Mouse (Mus musculus) retina, postnatal 7 days (tissue): ENCODE measurements around the gene Rin2.

Experiments
- DNase-seq: peaks from one replicate; pipeline ENCODE4 v3.0.0-alpha.2; 2012; ENCODE audit warnings: low read depth, low spot score

The Rin2 gene

DNA sequence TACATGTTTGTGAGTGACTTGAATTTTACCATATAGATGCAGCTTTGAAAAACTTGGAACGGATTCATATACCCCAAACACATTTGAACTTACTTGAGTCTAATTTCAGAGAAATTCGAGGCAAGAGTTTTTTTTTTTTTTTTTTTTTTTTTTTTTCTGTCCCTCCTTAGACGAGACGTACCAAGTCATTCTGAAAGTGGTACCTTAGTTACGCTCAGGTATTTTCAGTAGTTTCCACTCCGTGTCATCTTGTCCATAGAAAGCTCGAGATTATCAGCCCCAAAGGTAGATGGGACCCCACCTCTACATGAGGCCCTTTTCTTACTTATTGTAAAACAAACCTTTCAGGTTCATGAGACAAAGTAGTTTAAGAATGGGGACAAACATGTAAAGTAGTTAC lies 55.9 kb downstream of the Rin2 start:
- DNase-seq: no peak

DNA sequence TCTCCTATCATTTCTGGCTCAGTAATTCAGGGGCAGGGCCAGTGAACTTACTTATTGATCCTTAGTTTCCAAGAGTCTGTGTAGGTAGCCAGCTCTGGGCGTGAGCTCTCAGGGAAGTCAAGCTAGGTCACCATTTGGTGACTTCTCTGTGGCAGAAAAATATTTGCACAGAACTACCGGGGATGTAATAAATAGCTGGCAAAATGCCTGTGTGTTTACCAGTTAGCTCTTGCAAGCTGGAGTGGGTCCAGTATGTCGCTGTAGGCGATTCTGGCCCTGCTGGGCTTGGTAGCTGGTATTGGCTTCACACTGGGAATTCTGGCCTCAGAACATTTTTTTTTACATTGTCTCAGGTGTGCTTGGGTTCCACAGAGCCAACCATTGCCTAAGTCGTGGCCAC lies 60.1 kb downstream of the Rin2 start:
- no peak for DNase-seq

DNA sequence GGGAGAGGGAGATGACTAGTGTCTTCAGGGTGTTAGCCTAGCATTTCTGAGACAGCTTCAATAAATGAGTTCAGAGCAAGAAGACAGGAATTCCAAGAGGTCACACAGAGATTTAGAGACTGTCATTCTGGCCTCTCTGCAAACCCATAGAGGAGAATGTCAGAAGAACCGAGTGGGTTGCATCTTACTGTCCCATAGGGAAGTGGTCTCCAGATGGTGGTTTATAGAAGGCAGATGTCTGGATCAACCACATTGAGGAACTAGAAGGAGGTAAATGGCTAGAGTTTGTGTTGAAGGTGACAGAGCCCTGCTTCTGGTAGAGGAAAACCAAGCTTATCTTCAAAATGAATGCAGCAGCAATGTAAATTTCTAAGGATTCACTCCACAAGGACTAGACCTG lies 61.5 kb downstream of the Rin2 start:
- no peak for DNase-seq

DNA sequence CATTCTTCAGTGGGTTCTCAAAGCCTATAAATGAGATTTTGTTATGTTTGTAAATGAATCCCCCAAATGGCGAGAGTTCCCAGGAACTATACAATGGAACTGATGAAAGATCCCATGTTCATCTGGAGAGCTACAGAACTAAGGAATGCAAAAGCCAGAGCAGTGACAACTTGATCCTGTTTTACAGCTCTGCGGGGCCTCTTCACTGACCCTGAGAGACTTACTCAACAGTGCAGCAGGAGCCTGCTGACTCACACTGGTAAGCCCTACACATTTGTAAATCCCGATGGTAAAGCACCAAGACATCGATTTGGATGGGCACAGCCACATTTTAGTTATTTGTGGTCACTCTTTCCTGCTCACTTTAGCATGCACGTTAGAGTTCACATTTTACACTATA lies 62.2 kb downstream of the Rin2 start:
- DNase-seq: no peak

DNA sequence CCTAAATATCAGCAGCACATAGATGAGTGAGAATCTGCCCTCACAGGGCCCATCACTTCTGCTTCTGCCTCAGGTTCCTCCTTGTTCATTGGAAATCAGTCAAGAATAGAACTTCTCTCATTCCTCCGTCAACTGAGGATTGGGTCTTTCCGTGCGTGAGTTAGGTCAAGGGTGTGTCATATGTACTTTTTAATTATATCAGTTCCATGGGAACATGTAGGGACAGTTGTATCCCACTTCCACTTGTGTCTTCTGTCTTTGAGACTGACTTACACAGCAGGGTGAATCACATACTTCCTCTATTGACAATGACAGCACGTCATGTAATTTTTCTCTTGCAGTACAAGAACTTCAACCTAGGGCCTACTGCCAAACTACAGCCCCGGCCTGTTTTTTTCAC lies 65.7 kb downstream of the Rin2 start:
- DNase-seq: no peak

DNA sequence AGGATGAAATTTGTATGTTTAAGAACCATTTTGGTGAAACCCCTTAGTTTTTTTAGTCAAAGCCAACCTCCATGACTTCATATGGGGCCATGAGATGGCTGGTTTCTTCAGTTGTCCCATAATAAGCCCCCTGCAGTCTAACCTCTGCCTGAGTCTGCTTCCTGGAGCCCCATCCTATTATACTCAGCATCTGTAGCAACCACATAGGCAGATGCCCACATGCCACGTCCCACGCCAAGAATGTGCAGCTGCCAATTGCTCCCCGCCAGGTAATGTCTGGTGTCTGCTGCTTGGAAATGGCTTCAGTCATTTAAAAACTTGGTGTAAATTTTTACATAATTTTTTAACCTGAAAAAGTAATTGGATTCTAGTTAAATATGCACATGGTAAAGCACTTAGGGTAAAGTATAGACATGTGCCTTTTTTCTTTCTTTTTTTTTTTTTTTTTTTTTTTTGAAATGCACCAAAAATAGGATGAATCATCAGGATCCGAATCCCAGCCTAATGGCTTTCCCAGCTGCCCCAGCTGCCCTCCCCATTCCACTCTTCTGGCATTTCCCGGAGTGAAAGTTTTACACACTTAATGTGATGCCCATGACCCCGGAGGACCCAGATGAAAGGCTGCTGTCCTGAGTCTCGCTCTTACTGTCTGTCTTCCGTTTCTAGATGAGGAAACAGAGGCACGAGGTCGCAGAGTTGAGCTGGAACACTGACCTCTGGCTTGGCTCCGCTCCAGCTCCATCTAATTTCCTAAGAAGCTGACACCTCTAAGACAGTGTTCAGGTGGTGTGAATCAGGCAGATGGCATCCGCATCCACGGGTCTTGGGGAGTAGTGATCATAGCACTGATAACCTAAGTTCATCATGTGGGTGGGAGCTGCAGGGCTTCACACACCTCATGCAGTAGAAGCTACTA lies 68.0 kb downstream of the Rin2 start:
- DNase-seq: no peak

DNA sequence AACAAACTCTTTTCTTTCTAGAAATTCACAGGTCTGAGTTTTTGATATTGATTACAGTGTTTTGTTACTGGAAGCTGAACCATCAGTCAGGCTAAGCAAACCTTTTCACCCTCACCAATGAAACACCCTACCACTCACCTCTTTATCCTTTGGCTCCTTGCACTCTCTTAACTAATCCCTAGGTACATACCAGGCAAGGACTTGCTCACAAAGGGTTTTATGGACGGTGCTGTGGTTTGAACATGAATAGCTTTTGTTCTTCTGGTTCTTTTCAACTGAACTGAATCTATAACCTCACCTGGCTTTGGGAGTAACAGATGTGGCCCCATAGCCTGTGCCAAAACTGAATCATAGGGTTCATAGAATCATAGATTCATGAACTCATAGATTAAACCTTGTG lies 71.4 kb downstream of the Rin2 start:
- no peak for DNase-seq

DNA sequence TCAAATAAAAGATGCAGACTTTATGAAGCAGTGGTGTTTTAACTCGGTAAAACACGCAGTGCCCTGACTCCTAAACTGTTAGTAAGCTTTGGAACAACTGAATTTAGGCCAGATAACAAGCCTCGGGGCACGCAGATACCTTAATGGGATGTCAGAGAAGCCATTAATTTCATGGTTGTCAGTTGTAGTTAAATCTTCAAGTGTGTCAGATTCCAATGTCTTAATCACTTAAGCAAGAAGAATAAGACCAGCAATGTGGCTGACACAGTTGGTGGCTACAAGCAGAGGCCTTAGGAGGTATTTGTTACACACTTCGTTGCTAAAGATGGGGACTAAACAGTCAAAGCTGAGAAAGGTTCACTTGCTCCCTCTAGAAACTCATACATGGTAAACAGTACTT lies 74.6 kb downstream of the Rin2 start:
- DNase-seq: no peak

DNA sequence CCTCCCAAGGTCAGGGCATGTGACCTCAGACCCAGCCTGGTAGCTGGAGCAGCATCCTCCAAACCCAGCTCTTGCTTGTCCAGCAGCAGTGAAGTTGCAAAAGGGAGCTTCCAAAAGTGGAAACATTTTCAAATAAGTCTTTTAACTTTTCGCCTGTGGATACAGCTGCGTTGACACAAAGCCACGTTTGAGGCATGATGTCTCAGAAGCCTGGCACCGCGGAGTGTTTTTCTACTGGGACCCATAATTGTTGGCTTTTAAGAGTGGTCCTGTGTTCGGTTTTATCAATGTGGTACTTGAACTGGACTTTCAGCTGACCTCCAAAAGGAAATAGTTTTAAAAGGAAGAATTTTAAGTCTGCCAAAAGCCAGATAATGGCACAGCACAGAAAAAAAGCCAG lies 77.6 kb downstream of the Rin2 start:
- DNase-seq: no peak

DNA sequence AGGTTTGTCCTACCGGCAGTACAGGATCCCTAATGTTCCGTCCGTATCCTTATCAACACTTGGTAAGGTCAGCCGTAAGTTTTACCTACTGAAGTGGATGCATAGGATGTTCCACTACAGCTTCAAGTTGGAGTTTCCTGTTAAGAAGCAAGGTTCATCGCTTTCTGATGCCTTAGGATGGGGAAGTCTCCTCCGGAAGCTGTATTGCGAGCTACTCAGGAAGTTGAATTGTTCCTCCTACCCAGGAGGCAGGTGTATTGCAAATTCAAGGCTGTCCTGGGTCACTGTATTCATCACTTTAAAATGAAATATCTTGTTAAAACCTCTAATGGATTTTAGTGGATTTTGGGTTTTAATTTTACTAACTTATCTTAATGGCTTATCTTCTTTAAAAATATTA lies 79.0 kb downstream of the Rin2 start:
- no peak for DNase-seq

DNA sequence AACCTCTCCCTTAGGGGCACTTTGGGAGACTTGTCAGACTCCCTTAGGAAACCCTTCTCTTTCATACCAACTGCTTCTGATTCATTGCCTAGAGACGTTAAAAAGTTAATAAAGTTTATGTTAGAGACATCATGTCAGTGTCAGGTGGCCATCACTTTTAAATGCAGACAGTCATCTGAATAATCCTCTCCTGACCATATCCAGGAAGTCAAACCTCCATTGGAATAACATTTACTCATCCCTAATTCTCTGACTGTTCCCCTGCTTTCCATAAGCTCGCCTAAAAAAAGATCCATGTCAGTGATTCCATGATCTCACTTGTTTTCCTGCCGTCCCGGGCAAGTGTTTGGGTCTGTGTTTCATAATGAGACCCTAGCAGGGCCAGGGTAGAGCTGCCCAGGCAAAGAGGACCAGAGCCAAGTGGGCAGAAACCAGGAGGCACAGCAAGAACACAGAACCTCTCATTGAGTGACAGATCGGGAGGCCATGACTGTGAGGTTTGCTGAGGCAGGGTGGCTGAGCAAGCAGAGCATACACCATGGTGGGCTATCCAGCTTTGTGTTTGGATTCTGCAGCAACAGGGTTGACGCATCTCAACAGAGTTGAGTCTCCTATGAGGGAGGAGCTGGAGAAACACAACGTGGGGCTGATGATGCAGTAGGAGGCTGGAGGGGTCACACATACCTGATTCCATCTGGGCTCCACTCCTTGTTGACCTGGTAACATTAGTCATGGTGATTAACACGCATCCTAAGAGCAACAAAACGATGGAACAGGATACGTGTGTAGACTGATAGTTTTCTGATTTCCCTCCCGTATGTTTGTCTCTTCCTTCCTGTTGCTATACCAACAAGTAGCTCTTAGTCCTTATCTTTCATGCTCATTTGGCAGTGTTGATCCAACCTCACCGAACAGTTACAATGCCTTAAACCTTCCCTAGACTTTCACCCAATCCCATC lies 81.1 kb downstream of the Rin2 start:
- no peak for DNase-seq

DNA sequence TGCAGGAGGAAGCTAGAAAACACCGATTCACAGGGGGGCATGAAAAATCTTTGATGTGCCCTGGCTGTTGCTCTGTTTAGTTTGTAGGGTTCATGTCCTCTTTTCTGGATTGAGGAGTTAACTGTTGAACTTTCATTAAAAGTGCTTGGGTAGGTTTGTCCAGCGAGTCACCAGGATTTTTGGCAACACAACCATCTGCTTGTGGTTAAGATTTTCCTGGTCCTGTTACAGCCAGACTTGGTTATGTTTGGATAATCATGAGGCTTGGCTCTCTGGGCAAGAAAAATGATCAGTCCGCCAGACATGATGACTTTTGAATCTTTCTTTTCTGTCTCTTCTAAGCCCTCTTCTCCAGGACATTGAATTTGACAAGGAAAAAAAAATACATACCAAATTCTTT lies 85.1 kb downstream of the Rin2 start:
- no peak for DNase-seq

DNA sequence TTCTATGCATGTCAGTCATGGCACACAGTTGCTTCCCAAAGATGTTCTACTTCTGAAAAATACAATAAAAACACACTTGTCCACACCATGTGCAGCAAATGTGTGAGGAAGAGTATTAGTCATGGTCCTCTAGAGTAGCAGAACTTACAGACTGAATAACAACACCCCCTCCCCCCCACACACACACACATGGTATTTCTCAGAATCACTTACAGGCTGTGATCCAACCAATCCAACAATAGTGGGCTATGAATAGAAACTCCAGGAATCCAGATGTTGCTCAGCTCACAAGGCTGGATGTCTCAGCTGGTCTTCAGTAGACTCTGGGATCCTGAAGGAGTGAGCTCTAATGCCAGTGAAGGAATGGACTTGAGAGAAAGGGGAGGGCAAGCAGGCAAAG lies 86.4 kb downstream of the Rin2 start:
- no peak for DNase-seq

DNA sequence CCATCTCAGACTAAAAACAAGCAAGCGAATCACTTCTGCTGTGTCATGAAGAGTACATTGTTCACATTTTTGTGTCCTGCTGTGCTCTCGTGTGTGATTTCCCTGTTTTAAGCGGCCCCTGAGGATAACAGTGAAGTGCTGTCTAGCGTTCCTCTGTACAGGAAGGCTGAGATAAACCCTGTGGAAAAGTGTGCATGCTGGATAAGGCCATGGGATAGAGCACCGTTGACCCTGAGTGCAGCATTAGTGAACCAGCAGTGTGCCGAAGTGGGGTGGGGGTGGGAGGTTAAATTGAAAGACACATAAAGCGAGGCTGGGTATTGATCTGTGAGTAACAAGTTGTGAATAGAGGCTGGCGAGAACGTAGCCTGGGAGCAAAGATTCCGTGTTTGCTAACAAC lies 94.9 kb downstream of the Rin2 start:
- DNase-seq: no peak

DNA sequence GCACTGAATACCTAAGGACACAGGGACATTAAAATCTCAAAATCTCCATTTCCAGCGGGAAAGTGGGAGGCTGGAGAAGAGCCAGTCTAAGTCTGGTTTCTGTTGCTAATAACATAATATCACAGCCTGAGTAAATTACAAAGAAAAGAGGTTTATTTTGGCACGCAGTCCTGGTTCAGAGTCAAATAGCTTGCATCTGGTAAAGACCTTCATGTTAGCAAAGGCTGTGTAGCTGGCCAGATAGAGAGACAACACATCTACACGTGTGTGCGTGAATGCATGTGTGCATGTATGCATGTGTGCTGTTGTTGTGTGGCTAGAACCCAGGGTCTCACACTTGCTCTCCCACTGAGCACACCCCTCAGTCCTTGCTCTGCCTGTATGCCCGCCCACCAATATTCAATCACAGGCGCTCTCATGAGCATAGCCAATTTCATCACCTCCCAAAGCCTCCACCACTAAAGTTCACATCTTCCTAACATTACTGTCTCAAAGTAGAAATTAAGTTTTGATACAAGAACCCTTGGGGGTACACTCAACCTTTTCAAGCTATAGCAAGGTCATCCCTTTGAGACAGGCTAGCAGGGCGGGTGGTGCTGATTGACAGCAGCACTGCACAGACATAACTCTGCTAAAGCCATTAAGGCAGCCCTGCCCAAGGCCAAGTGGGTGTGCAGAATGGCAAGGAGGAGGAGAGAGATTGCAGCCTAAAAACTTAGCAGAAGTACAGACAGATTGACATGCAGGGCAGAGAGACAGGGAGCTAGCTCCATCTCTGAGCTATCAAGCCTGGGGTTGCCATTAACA lies 95.9 kb downstream of the Rin2 start:
- DNase-seq: no peak

DNA sequence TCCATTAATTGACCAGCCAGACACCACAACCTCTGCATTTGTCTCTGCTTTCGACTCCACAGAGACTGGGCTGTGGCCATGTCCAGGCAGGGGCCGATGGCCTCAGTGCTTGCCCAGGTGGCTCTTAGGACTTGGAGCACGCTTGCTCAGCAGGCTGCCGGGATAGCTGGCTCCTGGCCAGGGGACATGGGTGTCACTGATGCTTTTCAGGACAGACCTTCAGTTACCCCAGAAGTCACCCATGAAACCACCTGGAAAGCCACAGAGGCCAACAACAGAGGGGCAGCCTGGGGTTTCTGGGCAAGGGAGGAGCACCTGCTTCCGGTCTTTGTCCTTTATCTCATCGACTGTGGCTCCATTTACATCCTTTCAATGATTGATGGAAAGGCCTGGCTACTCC lies 108.2 kb downstream of the Rin2 start:
- DNase-seq: no peak

DNA sequence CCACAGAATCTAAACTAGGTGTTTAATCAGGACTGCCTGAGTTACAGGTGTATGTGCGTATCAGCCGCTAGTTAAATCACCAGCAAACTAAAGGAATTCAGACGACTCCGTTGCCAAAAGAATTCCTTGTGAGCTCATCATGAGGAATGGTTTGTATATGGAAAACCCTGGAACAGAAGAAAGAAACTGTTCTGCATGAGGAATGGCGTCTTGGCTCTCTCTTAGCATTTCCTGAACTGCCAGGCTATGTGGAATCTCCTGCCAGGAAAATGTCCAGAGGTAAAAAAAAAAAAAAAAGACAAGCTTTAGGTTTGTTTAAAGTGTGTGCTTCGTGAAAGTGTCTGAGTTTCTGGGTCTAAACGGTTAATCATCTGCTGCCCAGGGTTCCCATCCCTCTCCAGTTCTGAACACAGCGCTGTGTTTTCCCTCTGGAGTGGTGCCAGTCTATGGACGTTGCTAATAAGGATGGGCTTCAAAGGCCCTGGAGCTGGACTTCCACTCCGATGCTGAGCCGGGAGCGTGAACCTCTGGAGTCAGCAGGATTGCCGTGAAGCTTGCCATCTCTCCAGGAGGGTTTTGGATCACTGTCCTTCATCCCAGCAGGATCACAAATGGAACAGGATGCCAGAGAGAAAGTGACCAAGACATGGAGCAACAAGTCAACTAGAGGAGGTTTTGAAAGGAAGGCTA lies 109.4 kb downstream of the Rin2 start:
- DNase-seq: no peak

DNA sequence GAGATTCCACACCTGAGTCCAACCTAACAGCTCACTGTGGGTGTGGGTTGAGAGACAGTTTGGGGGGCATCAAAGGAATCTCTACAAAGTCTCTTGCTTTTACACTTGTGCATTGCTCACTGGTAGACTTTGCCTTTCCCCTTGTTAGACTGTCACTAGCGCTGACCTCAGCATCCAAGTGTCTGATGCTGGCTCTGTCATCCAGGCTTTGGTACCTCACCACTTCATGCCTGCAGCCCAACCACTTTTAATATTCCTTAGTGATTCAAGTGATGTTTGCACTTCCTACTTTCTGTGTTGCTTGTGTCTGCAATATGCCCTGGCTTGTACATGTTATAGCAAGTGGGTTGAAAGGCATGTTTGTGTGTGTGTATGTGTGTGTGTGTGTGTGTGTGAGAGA lies 109.9 kb downstream of the Rin2 start:
- no peak for DNase-seq

DNA sequence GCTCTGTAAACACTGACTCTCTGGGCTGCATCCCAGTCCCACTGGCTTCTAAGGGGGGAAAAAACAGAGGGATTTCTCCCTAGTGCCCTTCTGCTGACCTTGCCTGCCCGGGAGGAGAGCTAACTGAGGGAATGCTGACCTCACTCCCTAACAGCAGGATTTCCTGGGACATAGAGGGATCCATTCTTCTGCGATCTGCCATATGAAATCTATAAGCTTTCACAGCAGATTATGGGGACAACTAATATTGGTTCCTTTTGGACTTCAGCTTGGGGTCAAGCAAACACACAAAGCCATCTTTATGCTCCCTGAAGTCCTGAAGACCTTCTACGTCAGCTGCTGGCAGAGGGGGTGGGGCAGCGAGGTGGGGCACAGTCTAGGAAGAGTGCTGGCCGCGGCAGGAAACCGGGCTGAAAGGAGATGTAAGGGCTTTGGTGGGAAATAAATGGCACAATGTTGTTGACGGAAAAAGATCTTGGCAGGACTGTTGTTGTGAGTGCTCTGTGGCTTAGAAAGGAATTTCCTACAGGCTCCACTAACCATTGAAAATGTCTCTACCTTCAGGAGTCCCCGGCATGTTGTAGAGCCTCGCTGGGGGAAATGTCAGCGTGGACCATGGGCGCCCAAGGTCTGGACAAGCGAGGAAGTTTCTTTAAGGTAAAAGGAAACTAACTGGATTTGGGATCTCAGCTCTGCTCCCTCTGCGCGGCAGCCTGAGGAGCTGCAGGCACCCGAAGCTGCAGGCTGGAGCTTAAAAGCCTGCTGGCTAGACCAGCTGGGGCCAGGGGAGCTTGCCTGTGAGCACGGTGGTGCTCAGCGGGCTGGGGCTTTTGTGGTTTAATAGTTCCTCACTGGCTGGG lies 111.0 kb downstream of the Rin2 start:
- no peak for DNase-seq

DNA sequence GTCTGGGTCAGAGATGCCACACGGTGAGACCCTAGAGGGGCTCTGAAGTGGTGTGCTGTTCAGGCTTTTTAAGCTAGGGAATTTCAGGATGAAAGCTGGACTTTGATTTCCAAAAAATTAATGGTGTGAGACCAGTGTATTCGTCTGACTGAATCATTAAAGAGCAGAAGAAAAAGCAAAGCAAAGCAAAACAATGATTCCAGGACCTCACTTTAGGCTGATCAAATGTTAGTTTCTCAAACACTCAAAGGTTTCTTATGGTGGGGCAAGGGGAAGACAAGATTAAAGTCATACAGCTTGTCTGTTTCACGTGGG lies 111.6 kb downstream of the Rin2 start:
- DNase-seq: no peak

DNA sequence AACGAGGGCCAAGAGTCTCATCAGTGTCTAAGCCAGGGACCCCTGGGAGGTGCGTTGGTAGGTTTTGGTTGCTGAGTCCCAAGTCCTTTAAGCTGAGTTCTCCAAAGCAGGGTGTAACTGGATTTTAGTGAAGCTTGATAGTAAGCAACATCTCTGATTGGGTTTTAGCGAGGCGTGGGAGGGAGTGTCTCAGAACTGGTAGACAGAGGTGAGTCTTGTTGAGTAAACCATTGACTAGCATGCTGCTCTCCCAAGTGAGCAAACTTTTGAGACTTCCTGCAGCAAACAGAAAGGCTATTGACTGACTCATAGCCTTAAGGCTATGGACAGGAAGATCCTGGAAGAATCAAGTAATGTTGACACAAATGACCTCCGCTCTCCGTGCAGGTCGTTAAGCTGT lies 112.5 kb downstream of the Rin2 start:
- no peak for DNase-seq
